Mouse (Mus musculus): Measurements from ENCODE around the gene Cep164.
"Not testable (repeated sequence)": the region's sequence is repeated elsewhere in the genome, so short reads cannot be mapped to it uniquely, and the experiment has no call there.

The Cep164 gene

GRCm38 (mm10) chr9:45828291-45828963, at the start of gene Cep164:
Cep164 (minus strand) TSS chr9:45828691.
- peak; percentile 83 for DNase-seq (ENCODE audit: low read depth, low spot score)

DNA sequence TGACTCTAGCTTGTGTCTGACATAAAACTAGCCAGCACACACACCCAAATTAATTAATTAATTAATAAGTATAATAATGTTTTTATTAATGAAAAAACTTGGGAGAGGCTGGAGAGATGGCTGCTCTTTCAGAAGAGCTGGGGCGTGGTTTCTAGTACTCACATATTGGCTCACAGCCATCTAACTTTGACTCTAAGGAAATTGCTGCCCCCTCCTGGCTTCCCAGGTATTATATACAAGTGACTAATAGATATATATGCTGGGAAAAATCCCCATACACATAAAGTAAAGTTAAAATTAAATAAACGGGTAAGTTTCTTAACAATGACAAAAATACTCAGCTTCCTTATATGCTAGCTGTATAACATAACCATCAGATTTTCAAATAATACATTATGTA, 49.4 kb upstream of the Cep164 start:
- DNase-seq (ENCODE audit: low read depth, low spot score) = peak; percentile 37

- DNase-seq (ENCODE audit: low read depth, low spot score) = no peak
Observed at GRCm38 (mm10) chr9:45870265-45870664, 41.8 kb upstream of the Cep164 start.

- DNase-seq (ENCODE audit: low read depth, low spot score) = no peak
Observed at GRCm38 (mm10) chr9:45869181-45869580, 40.7 kb upstream of the Cep164 start.

DNA sequence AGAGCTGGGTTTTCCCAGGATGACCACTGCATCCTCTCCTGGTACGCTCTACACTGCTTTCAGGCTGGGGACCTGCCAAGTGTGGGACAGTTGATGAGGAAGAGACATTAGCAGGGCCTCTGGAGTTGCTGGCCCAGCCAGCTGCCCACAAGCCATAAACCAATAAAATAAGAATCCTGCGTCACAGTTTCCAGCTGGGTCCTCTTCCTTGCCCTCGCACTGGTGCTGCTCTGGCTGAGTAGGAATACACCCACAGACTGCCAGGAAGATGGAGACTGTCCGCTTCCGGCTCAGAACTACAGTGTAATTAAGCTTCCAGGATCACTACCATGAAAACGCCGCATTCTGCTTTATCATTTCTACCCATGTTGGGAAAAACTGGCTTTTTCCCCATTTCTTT, 33.3 kb upstream of the Cep164 start:
- DNase-seq (ENCODE audit: low read depth, low spot score) = no peak

GRCm38 (mm10) chr9:45859364-45859763, 30.9 kb upstream of the Cep164 start:
- no peak for DNase-seq (ENCODE audit: low read depth, low spot score)

- DNase-seq (ENCODE audit: low read depth, low spot score) = no peak
Observed at GRCm38 (mm10) chr9:45854136-45854535, 25.6 kb upstream of the Cep164 start.

- no peak for DNase-seq (ENCODE audit: low read depth, low spot score)
Observed at GRCm38 (mm10) chr9:45853695-45854094, 25.2 kb upstream of the Cep164 start.

DNA sequence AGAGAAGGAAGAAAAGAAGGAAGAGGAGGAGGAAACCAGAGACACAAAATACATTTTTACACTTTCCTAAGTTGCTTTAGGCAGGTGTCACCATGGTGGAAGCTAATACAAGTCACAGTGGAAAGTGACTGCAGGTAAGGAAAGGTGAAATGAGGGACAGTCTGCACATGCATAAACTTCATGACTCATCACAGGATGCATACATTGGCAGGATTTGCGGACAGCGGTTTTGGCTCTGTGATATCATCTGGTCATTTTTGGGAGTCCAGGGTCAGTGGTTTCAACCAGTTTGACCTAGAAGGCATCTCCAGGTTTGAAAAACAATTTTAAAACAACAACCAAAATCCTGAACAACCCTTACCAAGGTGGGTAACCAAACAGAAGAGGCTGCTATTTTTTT, 23.3 kb upstream of the Cep164 start:
- DNase-seq (ENCODE audit: low read depth, low spot score) = no peak

DNA sequence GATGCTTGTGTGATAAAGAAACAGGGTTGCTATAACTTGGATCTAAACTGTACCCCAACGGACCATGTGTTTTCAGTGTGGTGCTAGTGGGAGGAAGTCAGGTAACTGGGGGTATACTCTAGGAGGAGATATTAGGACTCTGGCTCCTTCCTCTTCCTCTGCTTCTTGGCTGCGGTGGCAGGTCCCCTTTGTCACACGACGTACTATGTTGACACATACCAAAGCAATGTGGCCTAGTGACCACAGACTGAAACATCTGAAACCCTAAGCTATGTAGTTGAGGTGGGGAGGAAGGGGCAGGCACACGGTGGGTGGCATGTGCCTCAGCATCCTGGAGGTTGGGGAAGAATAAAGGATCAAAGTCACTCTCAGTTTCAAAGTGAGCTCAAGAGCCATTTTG, 22.8 kb upstream of the Cep164 start:
- no peak for DNase-seq (ENCODE audit: low read depth, low spot score)

GRCm38 (mm10) chr9:45850528-45851155, 22.2 kb upstream of the Cep164 start:
- no peak for DNase-seq (ENCODE audit: low read depth, low spot score)

- peak; percentile 63 for DNase-seq (ENCODE audit: low read depth, low spot score)
Observed at GRCm38 (mm10) chr9:45849528-45850408, 21.3 kb upstream of the Cep164 start.

GRCm38 (mm10) chr9:45846891-45847460, 18.5 kb upstream of the Cep164 start:
- DNase-seq (ENCODE audit: low read depth, low spot score) = no peak

GRCm38 (mm10) chr9:45846176-45846575, 17.7 kb upstream of the Cep164 start:
- DNase-seq (ENCODE audit: low read depth, low spot score) = not testable (repeated sequence)

- DNase-seq (ENCODE audit: low read depth, low spot score) = no peak
Observed at GRCm38 (mm10) chr9:45845541-45845940, 17.1 kb upstream of the Cep164 start.

- DNase-seq (ENCODE audit: low read depth, low spot score) = no peak
Observed at GRCm38 (mm10) chr9:45843780-45844179, 15.3 kb upstream of the Cep164 start.

DNA sequence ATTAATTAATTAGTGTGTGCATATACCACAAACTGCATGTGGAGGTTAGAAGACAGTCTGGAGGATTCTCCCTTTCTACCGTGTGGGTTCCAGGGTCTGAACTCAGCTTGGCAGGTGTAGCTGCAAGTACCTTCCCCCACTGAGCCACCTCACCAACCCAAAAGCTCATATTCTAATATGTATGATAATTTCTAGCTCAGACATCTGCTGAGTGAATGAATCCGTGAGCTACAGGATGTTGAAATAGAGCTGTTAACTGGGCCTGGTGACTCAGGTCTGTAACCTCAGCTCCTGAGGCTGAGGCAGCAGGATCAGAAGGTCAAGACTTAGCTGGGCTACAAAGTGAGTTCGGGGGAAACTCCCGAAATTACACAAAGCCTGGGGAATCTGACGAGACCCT, 14.5 kb upstream of the Cep164 start:
- peak; percentile 65 for DNase-seq (ENCODE audit: low read depth, low spot score)

DNA sequence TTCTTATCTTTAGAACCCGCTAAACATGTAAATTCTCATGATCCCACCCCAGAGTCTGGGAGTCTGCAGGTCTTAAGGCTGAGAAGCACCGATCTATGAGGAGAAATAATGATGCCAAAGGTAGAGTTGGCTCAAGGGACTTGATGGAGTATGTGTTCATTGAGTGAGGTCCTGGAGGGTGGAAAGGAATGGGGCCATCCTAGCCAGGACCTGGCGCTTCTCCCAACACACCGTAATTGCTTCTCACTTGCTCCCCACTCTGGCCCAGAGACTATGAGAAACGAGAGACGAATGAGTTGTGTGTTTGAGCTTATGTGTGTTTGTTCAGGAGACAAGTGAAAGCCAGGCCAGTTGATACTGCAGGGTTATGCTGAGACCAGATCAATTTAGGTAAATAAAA, 13.0 kb upstream of the Cep164 start:
- peak; percentile 58 for DNase-seq (ENCODE audit: low read depth, low spot score)

GRCm38 (mm10) chr9:45840331-45840730, 11.8 kb upstream of the Cep164 start:
- DNase-seq (ENCODE audit: low read depth, low spot score) = peak; percentile 79

GRCm38 (mm10) chr9:45839982-45840300, 11.4 kb upstream of the Cep164 start:
- DNase-seq (ENCODE audit: low read depth, low spot score) = no peak

- DNase-seq (ENCODE audit: low read depth, low spot score) = peak; percentile 63
Observed at GRCm38 (mm10) chr9:45839139-45839981, 10.9 kb upstream of the Cep164 start.
